Mouse (Mus musculus) liver, adult 2 months (tissue): ENCODE measurements around the gene Sh3tc1.

Experiments used
- CTCF ChIP-seq: fragments of 200-500 bp; IDR thresholded peaks from 2 replicates; pipeline ENCODE4 v1.5.1; 2011; ENCODE audit warnings: low read depth, low read length, control low read depth
- POLR2A ChIP-seq: fragments of 200-500 bp; IDR thresholded peaks from 2 replicates; pipeline ENCODE4 v1.6.1; 2011; ENCODE audit warnings: low read length, control low read depth; ENCODE audit not compliant: insufficient read depth; ENCODE audit errors: extremely low read depth

DNA sequence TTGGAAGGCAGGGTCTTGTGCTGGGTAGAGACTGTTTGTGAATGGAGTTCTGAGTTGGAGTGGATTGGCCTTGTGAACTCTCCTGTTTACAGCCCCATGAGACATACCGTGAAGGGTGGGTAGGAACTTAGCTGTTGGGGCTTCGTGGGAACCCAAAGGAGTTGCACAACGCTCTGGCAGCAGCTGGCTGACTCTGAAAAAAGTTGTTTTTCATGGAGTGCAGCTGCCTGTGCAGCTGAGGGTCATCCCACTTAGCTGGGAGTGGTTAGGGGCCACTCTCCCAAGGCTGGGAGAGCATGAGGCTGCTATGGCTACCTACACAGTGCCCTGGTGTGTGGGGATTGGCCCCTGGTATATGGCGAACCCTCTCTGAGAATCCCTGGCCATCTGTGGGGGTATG is 92.2 kb downstream of the Sh3tc1 start:
- TF ChIP-seq POLR2A (no peak), CTCF (no peak)
